Mouse (Mus musculus): ENCODE results near the gene Acot11. TPM values are rescaled to one million over a fixed set of nuclear protein-coding genes. Genes with fewer than 3 reads are reported as not detected.

Gene Acot11
- total and polyA plus RNA-seq, 2 experiments from 2014 or later: 1.8 to 7.0 TPM

DNA sequence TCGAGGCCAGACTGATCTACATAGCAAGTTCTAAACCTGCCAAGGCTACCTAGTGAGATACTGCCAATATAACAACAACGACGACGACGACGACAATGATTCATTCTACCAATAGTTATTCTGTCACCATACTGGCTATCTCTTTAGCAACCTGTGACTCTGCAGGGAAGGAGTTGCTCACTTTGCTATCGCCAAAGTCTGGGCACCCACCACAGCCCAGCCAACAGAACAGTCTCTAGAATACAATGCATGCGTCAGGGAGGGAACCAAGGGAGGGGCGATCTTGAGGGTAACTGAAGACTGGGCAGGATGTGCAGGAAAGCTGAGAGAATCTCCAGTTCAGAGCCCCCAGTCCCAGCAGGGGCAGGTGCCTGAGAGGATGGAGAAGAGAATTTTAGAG is 32.6 kb upstream of the Acot11 start:
- peak overlapping the region; percentile 21; the same call in 1 of the 2 replicates for H3K4me3 ChIP-seq (ENCODE audit: low read depth, low read length)
- ATAC-seq (ENCODE audit: low FRiP score): no peak
- peaks cover 18% of the 10 kb centered on the region for H3K4me1 ChIP-seq (ENCODE audit: insufficient read depth, low read length)
- no peak for DNase-seq (ENCODE audit: low spot score)
- peak overlapping the region; percentile 93 for H3K27ac ChIP-seq (ENCODE audit: low read depth, low read length)
- WGBS: 7% methylated on average over 9 of the region's 9 CpGs
- peak overlapping the region; percentile 100 for H3K4me2 ChIP-seq (ENCODE audit: low read depth, low read length, poor library complexity, severe bottlenecking)
- no peaks in the 10 kb centered on the region for H3K27me3 ChIP-seq (ENCODE audit: insufficient read depth, low read length)
- H3K36me3 ChIP-seq (ENCODE audit: insufficient read depth, low read length): no peaks in the 10 kb centered on the region
- TF ChIP-seq CTCF (IDR thresholded peaks at IDR 0.05): no peak
- H3K9ac ChIP-seq (replicated peaks; ENCODE audit: low read length, poor library complexity, severe bottlenecking): 0 out of 2 replicates have a peak overlapping the region, but pooled peaks have one; percentile 20
- no peaks in the 10 kb centered on the region for H3K9me3 ChIP-seq (ENCODE audit: low read length)

DNA sequence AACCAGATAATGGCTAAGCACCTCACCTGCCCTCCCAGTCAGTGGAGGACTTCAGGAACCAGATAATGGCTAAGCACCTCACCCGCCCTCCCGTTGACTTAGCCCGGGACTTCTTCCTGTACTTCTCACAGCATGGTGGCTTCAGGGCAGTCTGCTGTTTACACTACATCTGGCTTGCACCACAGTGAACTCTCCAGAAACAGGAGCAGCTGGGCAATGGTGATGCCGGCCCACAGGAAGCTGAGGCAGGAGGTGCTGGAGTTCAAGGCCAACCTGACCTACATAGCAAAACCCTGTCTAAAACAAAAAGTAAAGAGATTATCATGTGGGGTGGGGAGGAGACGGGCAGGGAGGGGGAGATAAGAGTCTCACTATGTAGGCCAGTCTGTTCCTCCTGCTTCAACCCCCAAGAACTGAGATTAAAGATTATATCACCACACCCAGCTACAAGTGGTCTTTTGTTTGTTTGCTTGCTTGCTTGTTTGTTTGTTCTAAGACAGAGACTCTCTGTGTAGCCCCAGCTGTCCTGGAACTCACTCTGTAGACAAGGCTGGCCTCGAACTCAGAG is 25.8 kb upstream of the Acot11 start:
- no peak overlapping the region for H3K9ac ChIP-seq (replicated peaks; ENCODE audit: low read length, poor library complexity, severe bottlenecking)

DNA sequence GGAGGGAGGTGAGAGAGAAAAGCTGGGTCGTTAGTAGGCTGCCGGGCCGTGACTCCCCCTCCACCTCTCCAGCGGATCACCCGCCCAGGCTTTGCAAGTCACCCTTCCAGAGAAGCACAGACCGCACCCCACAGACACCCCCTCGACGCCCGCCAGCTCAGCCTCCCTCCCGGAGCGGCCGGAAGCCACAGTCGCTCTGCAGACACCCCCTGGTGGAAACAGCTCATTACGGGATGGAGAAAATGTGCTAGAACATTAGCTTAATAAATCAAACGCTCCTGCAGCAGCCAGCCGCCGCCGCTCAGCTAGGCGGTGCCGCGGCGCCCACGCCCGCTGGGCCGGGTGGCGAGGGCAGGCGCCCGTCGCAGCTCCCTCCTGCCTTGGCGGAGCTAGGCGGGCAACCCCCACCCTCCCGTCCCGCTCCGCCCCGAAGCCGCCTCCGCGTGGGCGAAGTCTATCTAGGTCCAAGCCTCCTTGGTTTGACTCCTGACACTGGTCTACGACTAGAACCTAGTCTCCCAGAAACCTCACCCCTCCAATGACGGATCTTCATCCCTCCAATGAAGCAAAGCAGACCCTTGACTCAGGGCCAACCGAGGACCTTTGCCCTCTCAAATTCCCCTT is 23.1 kb upstream of the Acot11 start:
- Histone ChIP-seq H3K9me3 (ENCODE audit: low read length) (no peaks in the 10 kb centered on the region), H3K4me2 (ENCODE audit: low read depth, low read length, poor library complexity, severe bottlenecking) (peak overlapping the region; percentile 78), H3K9ac (replicated peaks; ENCODE audit: low read length, poor library complexity, severe bottlenecking) (peak overlapping the region; percentile 57), H3K4me3 (ENCODE audit: low read depth, low read length) (peak overlapping the region; percentile 38), H3K27ac (ENCODE audit: low read depth, low read length) (peak overlapping the region; percentile 67), H3K4me1 (ENCODE audit: insufficient read depth, low read length) (peaks cover 6% of the 10 kb centered on the region; the same call in 1 of the 2 replicates), H3K27me3 (ENCODE audit: insufficient read depth, low read length) (no peaks in the 10 kb centered on the region), H3K36me3 (ENCODE audit: insufficient read depth, low read length) (no peaks in the 10 kb centered on the region)
- DNase-seq (ENCODE audit: low spot score) (peak; percentile 66), ATAC-seq (ENCODE audit: low FRiP score) (peak; percentile 84)
- under 1% methylated on average over 42 of the region's 42 CpGs for WGBS
- peak; percentile 68 for TF ChIP-seq CTCF (IDR thresholded peaks at IDR 0.05)

More for the DNA sequence above, 25.8 kb upstream of the Acot11 start:
- no peak overlapping the region for H3K4me2 ChIP-seq (ENCODE audit: low read depth, low read length, poor library complexity, severe bottlenecking)
- H3K4me3 ChIP-seq (ENCODE audit: low read depth, low read length): no peak overlapping the region
- no peaks in the 10 kb centered on the region for H3K9me3 ChIP-seq (ENCODE audit: low read length)
- WGBS: 78% methylated on average over 6 of the region's 6 CpGs
- no peaks in the 10 kb centered on the region for H3K36me3 ChIP-seq (ENCODE audit: insufficient read depth, low read length)
- DNase-seq (ENCODE audit: low spot score) (no peak), ATAC-seq (ENCODE audit: low FRiP score) (no peak)
- peaks cover 6% of the 10 kb centered on the region; the same call in 1 of the 2 replicates for H3K4me1 ChIP-seq (ENCODE audit: insufficient read depth, low read length)
- no peak for TF ChIP-seq CTCF (IDR thresholded peaks at IDR 0.05)
- no peak overlapping the region for H3K27ac ChIP-seq (ENCODE audit: low read depth, low read length)
- no peaks in the 10 kb centered on the region for H3K27me3 ChIP-seq (ENCODE audit: insufficient read depth, low read length)

DNA sequence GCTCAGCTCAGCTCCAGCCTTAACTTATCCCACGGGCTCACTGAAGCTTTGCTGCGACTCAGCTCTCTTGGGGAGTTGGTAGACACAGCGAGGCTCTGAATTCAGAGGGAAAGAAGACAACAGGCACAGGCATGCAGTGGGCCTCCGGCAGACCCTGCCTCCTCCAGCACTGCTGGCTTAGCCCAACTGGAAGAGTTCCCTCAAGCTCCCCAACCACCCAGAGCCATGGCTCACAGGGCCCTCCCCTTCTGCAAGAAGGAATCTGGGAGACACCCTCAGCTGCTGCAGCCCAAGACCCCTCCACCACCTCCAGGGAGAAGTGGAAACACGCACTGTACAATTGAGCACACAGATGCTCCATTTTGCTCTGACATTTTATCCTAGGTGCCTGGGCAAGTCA is 20.4 kb upstream of the Acot11 start:
- Histone ChIP-seq H3K4me2 (ENCODE audit: low read depth, low read length, poor library complexity, severe bottlenecking) (no peak overlapping the region), H3K4me3 (ENCODE audit: low read depth, low read length) (no peak overlapping the region), H3K27ac (ENCODE audit: low read depth, low read length) (no peak overlapping the region), H3K9me3 (ENCODE audit: low read length) (no peaks in the 10 kb centered on the region), H3K36me3 (ENCODE audit: insufficient read depth, low read length) (no peaks in the 10 kb centered on the region), H3K27me3 (ENCODE audit: insufficient read depth, low read length) (no peaks in the 10 kb centered on the region), H3K4me1 (ENCODE audit: insufficient read depth, low read length) (peaks cover 6% of the 10 kb centered on the region; the same call in 1 of the 2 replicates), H3K9ac (replicated peaks; ENCODE audit: low read length, poor library complexity, severe bottlenecking) (no peak overlapping the region)
- no peak for DNase-seq (ENCODE audit: low spot score)
- no peak for ATAC-seq (ENCODE audit: low FRiP score)
- 54% methylated on average over 5 of the region's 5 CpGs for WGBS
- no peak for TF ChIP-seq CTCF (IDR thresholded peaks at IDR 0.05)

DNA sequence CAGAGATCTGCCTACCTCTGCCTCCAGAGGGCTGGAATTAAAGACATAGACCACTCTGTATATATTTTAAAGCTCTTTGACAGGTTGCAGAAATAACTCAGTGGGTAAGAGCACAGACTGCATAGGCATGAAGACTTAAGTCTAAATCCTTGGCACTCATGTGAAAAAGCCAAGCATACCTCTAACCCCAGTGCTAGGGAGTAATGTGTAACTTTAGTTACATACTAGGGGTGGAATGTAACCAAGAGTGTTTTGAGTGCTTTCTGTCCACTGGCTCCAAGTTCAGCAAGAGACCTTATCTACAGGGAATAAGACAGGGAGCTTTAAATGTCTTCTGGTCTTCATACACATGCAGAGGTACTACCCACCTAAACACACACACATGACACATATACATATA is 14.6 kb upstream of the Acot11 start:
- TF ChIP-seq CTCF (IDR thresholded peaks at IDR 0.05): no peak
- Histone ChIP-seq H3K4me2 (ENCODE audit: low read depth, low read length, poor library complexity, severe bottlenecking) (no peak overlapping the region), H3K4me3 (ENCODE audit: low read depth, low read length) (no peak overlapping the region), H3K4me1 (ENCODE audit: insufficient read depth, low read length) (0 out of 2 replicates have a peak, but pooled peaks cover 3% of the 10 kb centered on the region), H3K9me3 (ENCODE audit: low read length) (no peaks in the 10 kb centered on the region), H3K9ac (replicated peaks; ENCODE audit: low read length, poor library complexity, severe bottlenecking) (no peak overlapping the region), H3K27ac (ENCODE audit: low read depth, low read length) (no peak overlapping the region), H3K36me3 (ENCODE audit: insufficient read depth, low read length) (no peaks in the 10 kb centered on the region), H3K27me3 (ENCODE audit: insufficient read depth, low read length) (no peaks in the 10 kb centered on the region)
- ATAC-seq (ENCODE audit: low FRiP score) (no peak), DNase-seq (ENCODE audit: low spot score) (no peak)

DNA sequence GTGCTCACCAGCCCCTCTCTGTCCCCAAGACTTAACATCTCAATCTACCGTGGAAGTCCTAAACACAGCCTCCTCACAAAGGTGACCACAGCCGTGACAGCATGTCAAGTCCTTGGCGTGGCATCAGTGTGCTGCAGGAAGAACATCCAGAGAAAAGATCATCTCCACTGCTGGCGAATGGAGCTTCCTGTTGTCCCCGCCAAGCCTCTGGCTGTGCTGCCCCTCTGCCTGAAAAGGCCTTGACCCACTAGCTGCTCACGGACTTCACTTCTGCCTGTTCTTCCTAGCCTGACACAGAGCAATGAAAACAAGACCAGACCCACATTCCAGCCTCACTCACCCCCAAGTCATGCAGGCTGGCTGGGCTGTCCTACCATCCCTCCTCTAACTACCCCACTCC is 13.5 kb upstream of the Acot11 start:
- DNase-seq (ENCODE audit: low spot score) (no peak), ATAC-seq (ENCODE audit: low FRiP score) (no peak)
- 0 out of 2 replicates have a peak, but pooled peaks cover 3% of the 10 kb centered on the region for H3K4me1 ChIP-seq (ENCODE audit: insufficient read depth, low read length)
- no peak overlapping the region for H3K4me3 ChIP-seq (ENCODE audit: low read depth, low read length)
- no peak overlapping the region for H3K9ac ChIP-seq (replicated peaks; ENCODE audit: low read length, poor library complexity, severe bottlenecking)
- H3K9me3 ChIP-seq (ENCODE audit: low read length): no peaks in the 10 kb centered on the region
- no peaks in the 10 kb centered on the region for H3K36me3 ChIP-seq (ENCODE audit: insufficient read depth, low read length)
- TF ChIP-seq CTCF (IDR thresholded peaks at IDR 0.05): no peak
- WGBS: 72% methylated on average over 6 of the region's 6 CpGs
- no peak overlapping the region for H3K27ac ChIP-seq (ENCODE audit: low read depth, low read length)
- H3K4me2 ChIP-seq (ENCODE audit: low read depth, low read length, poor library complexity, severe bottlenecking): no peak overlapping the region
- H3K27me3 ChIP-seq (ENCODE audit: insufficient read depth, low read length): no peaks in the 10 kb centered on the region

Data from midbrain, postnatal 0 days (tissue).